Mouse (Mus musculus) liver, embryonic 15.5 days (tissue): ENCODE results near the gene Trim28. TPM values are rescaled to one million over a fixed set of nuclear protein-coding genes. Genes with fewer than 3 reads are reported as not detected.

Source experiments
- ATAC-seq: fragments of 200-750 bp; cut with Nextera tagmentation; 2 replicates; pipeline ENCODE4 v1.8.0; 2017; ENCODE audit warnings: moderate number of reproducible peaks, mild to moderate bottlenecking, moderate library complexity; ENCODE audit not compliant: insufficient read depth
- H3K27ac ChIP-seq: fragments of 300-500 bp; sonication (generic); replicated peaks from 2 replicates; pipeline ENCODE4 v1.5.1; 2015; ENCODE audit warnings: mild to moderate bottlenecking, inconsistent platforms
- H3K27me3 ChIP-seq: fragments of 300-500 bp; sonication (generic); 2 replicates; pipeline ENCODE4 v1.6.1; 2015; ENCODE audit warnings: mild to moderate bottlenecking, inconsistent platforms
- H3K36me3 ChIP-seq: fragments of 300-500 bp; sonication (generic); replicated peaks from 2 replicates; pipeline ENCODE4 v1.6.1; 2015; ENCODE audit warnings: moderate library complexity, mild to moderate bottlenecking, inconsistent platforms
- H3K4me1 ChIP-seq: fragments of 300-500 bp; sonication (generic); replicated peaks from 2 replicates; pipeline ENCODE4 v1.6.1; 2015; ENCODE audit warnings: inconsistent platforms
- H3K4me2 ChIP-seq: fragments of 300-500 bp; sonication (generic); 2 replicates; pipeline ENCODE4 v1.6.1; 2015; ENCODE audit warnings: moderate library complexity, mild to moderate bottlenecking, inconsistent platforms
- H3K4me3 ChIP-seq: fragments of 300-500 bp; sonication (generic); replicated peaks from 2 replicates; pipeline ENCODE4 v1.5.1; 2015; ENCODE audit warnings: mild to moderate bottlenecking, inconsistent platforms
- H3K9ac ChIP-seq: fragments of 300-500 bp; sonication (generic); 2 replicates; pipeline ENCODE4 v1.6.1; 2015; ENCODE audit warnings: moderate library complexity, mild to moderate bottlenecking, inconsistent platforms
- H3K9me3 ChIP-seq: fragments of 300-500 bp; sonication (generic); replicated peaks from 2 replicates; pipeline ENCODE4 v1.6.1; 2016; ENCODE audit warnings: inconsistent platforms
- WGBS: fragments of 180-500 bp; shearing (Covaris S2); methylation state at CpG from one replicate; pipeline ENCODE4 v1.1.7; 2015; ENCODE audit warnings: mixed read lengths; ENCODE audit not compliant: insufficient replicate concordance; 5-methylcytosine and 5-hydroxymethylcytosine counted together
- polyA plus RNA-seq: library from polyadenylated mRNA; unstranded; fragments of >200 nt; fragmentation: Nextera tagmentation; extraction: Ambion mirVana; gene quantifications from 2 replicates; pipeline ENCODE4 v1.2.1, GENCODE M21; 2015

Gene Trim28
- polyA plus RNA-seq, 1 experiment from 2014 or later = 75.3 TPM

GRCm38 (mm10) chr7:12978931-12979722, 19.8 kb upstream of the Trim28 start:
- H3K9ac ChIP-seq = peak overlapping the region; percentile 78
- peaks cover 33% of the 10 kb centered on the region for H3K4me1 ChIP-seq
- H3K36me3 ChIP-seq = no peaks in the 10 kb centered on the region
- H3K27me3 ChIP-seq = no peaks in the 10 kb centered on the region
- peak overlapping the region; percentile 96 for H3K4me2 ChIP-seq
- H3K27ac ChIP-seq = peak overlapping the region; percentile 93
- H3K4me3 ChIP-seq = peak overlapping the region; percentile 67
- ATAC-seq = no peak
- WGBS = 73% methylated on average over 18 of the region's 18 CpGs
- H3K9me3 ChIP-seq = no peaks in the 10 kb centered on the region

GRCm38 (mm10) chr7:12979776-12980175, 19.1 kb upstream of the Trim28 start:
- ATAC-seq = no peak
- Histone ChIP-seq H3K27ac (0 out of 2 replicates have a peak overlapping the region, but pooled peaks have one; percentile 93), H3K4me2 (no peak overlapping the region), H3K9me3 (no peaks in the 10 kb centered on the region), H3K9ac (no peak overlapping the region), H3K4me3 (no peak overlapping the region), H3K36me3 (no peaks in the 10 kb centered on the region), H3K27me3 (no peaks in the 10 kb centered on the region), H3K4me1 (peaks cover 33% of the 10 kb centered on the region)
- 66% methylated on average over 6 of the region's 6 CpGs for WGBS

GRCm38 (mm10) chr7:12980291-12980690, 18.6 kb upstream of the Trim28 start:
- no peak overlapping the region for H3K27ac ChIP-seq
- H3K4me2 ChIP-seq = no peak overlapping the region
- H3K9ac ChIP-seq = no peak overlapping the region
- no peaks in the 10 kb centered on the region for H3K36me3 ChIP-seq
- ATAC-seq = no peak
- WGBS = 79% methylated on average over 7 of the region's 7 CpGs
- no peak overlapping the region for H3K4me3 ChIP-seq
- no peaks in the 10 kb centered on the region for H3K27me3 ChIP-seq
- H3K9me3 ChIP-seq = no peaks in the 10 kb centered on the region
- peaks cover 36% of the 10 kb centered on the region for H3K4me1 ChIP-seq

- WGBS = 21% methylated on average over 1 of the region's 1 CpGs
- ATAC-seq = peak; percentile 55
- H3K27ac ChIP-seq = 0 out of 2 replicates have a peak overlapping the region, but pooled peaks have one; percentile 53
- H3K27me3 ChIP-seq = no peaks in the 10 kb centered on the region
- no peaks in the 10 kb centered on the region for H3K36me3 ChIP-seq
- H3K4me2 ChIP-seq = no peak overlapping the region
- H3K4me3 ChIP-seq = no peak overlapping the region
- H3K4me1 ChIP-seq = peaks cover 39% of the 10 kb centered on the region
- no peaks in the 10 kb centered on the region for H3K9me3 ChIP-seq
- H3K9ac ChIP-seq = no peak overlapping the region
These were observed 13.2 kb upstream of the Trim28 start for GRCm38 (mm10) chr7:12985724-12986123.

GRCm38 (mm10) chr7:12986906-12987305, 12.0 kb upstream of the Trim28 start:
- H3K9me3 ChIP-seq = no peaks in the 10 kb centered on the region
- H3K9ac ChIP-seq = no peak overlapping the region
- no peaks in the 10 kb centered on the region for H3K27me3 ChIP-seq
- ATAC-seq = no peak
- H3K27ac ChIP-seq = peak overlapping the region; percentile 66; the same call in 1 of the 2 replicates
- H3K4me2 ChIP-seq = no peak overlapping the region
- H3K36me3 ChIP-seq = no peaks in the 10 kb centered on the region
- no peak overlapping the region for H3K4me3 ChIP-seq
- WGBS = 66% methylated on average over 8 of the region's 8 CpGs
- peaks cover 39% of the 10 kb centered on the region for H3K4me1 ChIP-seq

GRCm38 (mm10) chr7:12987409-12988189, 11.3 kb upstream of the Trim28 start:
- H3K4me3 ChIP-seq = no peak overlapping the region
- H3K27me3 ChIP-seq = no peaks in the 10 kb centered on the region
- H3K36me3 ChIP-seq = no peaks in the 10 kb centered on the region
- H3K9ac ChIP-seq = peak overlapping the region; percentile 40; the same call in 1 of the 2 replicates
- peaks cover 39% of the 10 kb centered on the region for H3K4me1 ChIP-seq
- peak overlapping the region; percentile 29; the same call in 1 of the 2 replicates for H3K4me2 ChIP-seq
- H3K9me3 ChIP-seq = no peaks in the 10 kb centered on the region
- peak overlapping the region; percentile 66 for H3K27ac ChIP-seq
- 40% methylated on average over 8 of the region's 8 CpGs for WGBS
- ATAC-seq = peak; percentile 80

GRCm38 (mm10) chr7:12992222-12992621, 6.7 kb upstream of the Trim28 start:
- Histone ChIP-seq H3K36me3 (no peaks in the 10 kb centered on the region), H3K4me1 (peaks cover 16% of the 10 kb centered on the region), H3K9me3 (no peaks in the 10 kb centered on the region), H3K9ac (no peak overlapping the region), H3K4me2 (no peak overlapping the region), H3K27ac (no peak overlapping the region), H3K27me3 (no peaks in the 10 kb centered on the region; the same call in 1 of the 2 replicates), H3K4me3 (no peak overlapping the region)
- ATAC-seq = no peak
- 2% methylated on average over 3 of the region's 3 CpGs for WGBS

- no peak overlapping the region for H3K4me3 ChIP-seq
- H3K27me3 ChIP-seq = no peaks in the 10 kb centered on the region; the same call in 1 of the 2 replicates
- no peak overlapping the region for H3K27ac ChIP-seq
- no peaks in the 10 kb centered on the region for H3K36me3 ChIP-seq
- H3K4me2 ChIP-seq = no peak overlapping the region
- no peak for ATAC-seq
- peaks cover 6% of the 10 kb centered on the region for H3K4me1 ChIP-seq
- H3K9me3 ChIP-seq = no peaks in the 10 kb centered on the region
- no peak overlapping the region for H3K9ac ChIP-seq
- 70% methylated on average over 10 of the region's 10 CpGs for WGBS
These were observed 5.8 kb upstream of the Trim28 start for GRCm38 (mm10) chr7:12993148-12993547.

- no peaks in the 10 kb centered on the region; the same call in 1 of the 2 replicates for H3K27me3 ChIP-seq
- H3K9me3 ChIP-seq = no peaks in the 10 kb centered on the region
- H3K4me3 ChIP-seq = no peak overlapping the region
- ATAC-seq = no peak
- no peak overlapping the region for H3K9ac ChIP-seq
- H3K36me3 ChIP-seq = no peaks in the 10 kb centered on the region
- peak overlapping the region; percentile 19; the same call in 1 of the 2 replicates for H3K27ac ChIP-seq
- no peaks in the 10 kb centered on the region for H3K4me1 ChIP-seq
- no peak overlapping the region for H3K4me2 ChIP-seq
These were observed 3.1 kb upstream of the Trim28 start for GRCm38 (mm10) chr7:12995862-12996261.

GRCm38 (mm10) chr7:12997230-12997629, 1.7 kb upstream of the Trim28 start:
- no peak for ATAC-seq
- H3K4me2 ChIP-seq = peak overlapping the region; percentile 41
- H3K27me3 ChIP-seq = no peaks in the 10 kb centered on the region; the same call in 1 of the 2 replicates
- 48% methylated on average over 5 of the region's 5 CpGs for WGBS
- 0 out of 2 replicates have a peak overlapping the region, but pooled peaks have one; percentile 18 for H3K9ac ChIP-seq
- no peaks in the 10 kb centered on the region for H3K9me3 ChIP-seq
- no peak overlapping the region for H3K27ac ChIP-seq
- no peak overlapping the region for H3K4me3 ChIP-seq
- H3K36me3 ChIP-seq = no peaks in the 10 kb centered on the region
- no peaks in the 10 kb centered on the region for H3K4me1 ChIP-seq

- H3K36me3 ChIP-seq = no peaks in the 10 kb centered on the region
- H3K4me2 ChIP-seq = peak within 1 kb of the TSS; percentile 41
- no peaks in the 10 kb centered on the region; the same call in 1 of the 2 replicates for H3K27me3 ChIP-seq
- H3K27ac ChIP-seq = peak within 1 kb of the TSS; percentile 45
- 0 out of 2 replicates have a peak within 1 kb of the TSS, but pooled peaks have one; percentile 18 for H3K9ac ChIP-seq
- peak; percentile 53; the same call in 1 of the 2 replicates for ATAC-seq
- H3K4me3 ChIP-seq = no peak within 1 kb of the TSS; the same call in 1 of the 2 replicates
- H3K4me1 ChIP-seq = no peaks in the 10 kb centered on the region
- no peaks in the 10 kb centered on the region for H3K9me3 ChIP-seq
- 49% methylated on average over 5 of the region's 5 CpGs for WGBS
These were observed 861 bp upstream of the Trim28 start, which contains the start of gene Slc27a5 for GRCm38 (mm10) chr7:12998053-12998452. Gene Slc27a5 (minus strand): TSS chr7:12998192.
